Mouse (Mus musculus) E14TG2a.4 (cell line): ENCODE results near the gene Zfp948.

ENCODE experiments used
- CTCF ChIP-seq: conservative IDR thresholded peaks from 2 replicates; pipeline ENCODE4 v1.5.1; 2014; ENCODE audit warnings: low read length
- NANOG ChIP-seq: IDR thresholded peaks from 2 replicates; pipeline ENCODE4 v1.6.1; 2014; ENCODE audit warnings: borderline replicate concordance, low read length, mixed read lengths
- POU5F1 ChIP-seq: IDR thresholded peaks from 2 replicates; pipeline ENCODE4 v1.6.1; 2014; ENCODE audit warnings: low read length, borderline replicate concordance

- no peak for TF ChIP-seq CTCF
- TF ChIP-seq POU5F1: no peak
- no peak for TF ChIP-seq NANOG
Measured at GRCm38 (mm10) chr17:21535096-21536001, 31.5 kb upstream of the Zfp948 start, which contains the start of gene Zfp52.
